Mouse (Mus musculus) MEL (cell line): Measurements from ENCODE around the gene Adprm. TPM values are rescaled to one million over a fixed set of nuclear protein-coding genes. Genes with fewer than 3 reads are reported as not detected.

Source experiments
- DNase-seq: peaks from one replicate; pipeline ENCODE4 v3.0.0; 2011; ENCODE audit warnings: low read depth, low spot score
- H3K27ac ChIP-seq: 2 replicates; pipeline ENCODE4 v1.5.1; 2012; ENCODE audit warnings: low read depth, mild to moderate bottlenecking, control low read depth, low read length, moderate library complexity; ENCODE audit not compliant: control insufficient read depth
- H3K27me3 ChIP-seq, 2 experiments: fragments of 150-350 bp in 1 of 2; sonication (generic) in 1 of 2; 2 replicates each; pipeline ENCODE4 v1.6.1; 2012; ENCODE audit warnings: low read length in 2 of 2, mild to moderate bottlenecking in 2 of 2, improper control_type of control experiment in 1 of 2, moderate library complexity in 1 of 2; ENCODE audit not compliant: insufficient read depth in 2 of 2, control insufficient read depth in 1 of 2
- H3K36me3 ChIP-seq, 2 experiments: 2 replicates each; pipeline ENCODE4 v1.6.1; 2012 to 2014; ENCODE audit warnings: low read length in 2 of 2, improper control_type of control experiment in 1 of 2, inconsistent platforms in 1 of 2, mild to moderate bottlenecking in 1 of 2; ENCODE audit not compliant: insufficient read depth in 2 of 2, control insufficient read depth in 1 of 2
- H3K4me1 ChIP-seq, 2 experiments: fragments of 150-350 bp in 1 of 2; sonication (generic) in 1 of 2; 2 replicates each; pipeline ENCODE4 v1.6.1; 2012; ENCODE audit warnings: low read length in 2 of 2, improper control_type of control experiment in 1 of 2, mild to moderate bottlenecking in 1 of 2; ENCODE audit not compliant: insufficient read depth in 2 of 2, control insufficient read depth in 1 of 2
- H3K4me3 ChIP-seq, 2 experiments: fragments of 150-350 bp in 1 of 2; sonication (generic) in 1 of 2; 2 replicates each; pipeline ENCODE4 v1.5.1; 2012; ENCODE audit warnings: low read depth in 2 of 2, low read length in 2 of 2, mild to moderate bottlenecking in 2 of 2, moderate library complexity in 2 of 2, control low read depth in 1 of 2, improper control_type of control experiment in 1 of 2; ENCODE audit not compliant: control insufficient read depth in 1 of 2, insufficient read depth in 1 of 2
- H3K79me2 ChIP-seq: 2 replicates; pipeline ENCODE4 v1.6.1; 2012; ENCODE audit warnings: mild to moderate bottlenecking, low read length, moderate library complexity; ENCODE audit not compliant: control insufficient read depth, poor library complexity, insufficient read depth
- H3K9ac ChIP-seq: 2 replicates; pipeline ENCODE4 v1.6.1; 2012; ENCODE audit warnings: low read depth, mild to moderate bottlenecking, control low read depth, low read length, moderate library complexity; ENCODE audit not compliant: control insufficient read depth, poor library complexity, severe bottlenecking
- H3K9me3 ChIP-seq: fragments of 150-350 bp; sonication (generic); replicated peaks from 2 replicates; pipeline ENCODE4 v1.6.1; 2012; ENCODE audit warnings: mild to moderate bottlenecking, low read length, improper control_type of control experiment, moderate library complexity; ENCODE audit not compliant: insufficient read depth
- CHD1 ChIP-seq: IDR thresholded peaks from 2 replicates; pipeline ENCODE4 v1.6.1; 2012; ENCODE audit warnings: low read depth, mild to moderate bottlenecking, inconsistent platforms, low read length, improper control_type of control experiment
- CTCF ChIP-seq, 3 experiments: IDR thresholded peaks in 2 of 3; conservative IDR thresholded peaks in 1 of 3; 2 replicates each; pipeline ENCODE4 v1.5.1; 2011 to 2012; ENCODE audit warnings: low read length in 3 of 3, low read depth in 2 of 3, mild to moderate bottlenecking in 2 of 3, improper control_type of control experiment in 1 of 3, inconsistent platforms in 1 of 3, mixed read lengths in 1 of 3, moderate library complexity in 1 of 3; ENCODE audit not compliant: control insufficient read depth in 1 of 3, insufficient read depth in 1 of 3, poor library complexity in 1 of 3, severe bottlenecking in 1 of 3
- EP300 ChIP-seq, 2 experiments: IDR thresholded peaks; 2 replicates each; pipeline ENCODE4 v1.6.1; 2011; ENCODE audit warnings: improper control_type of control experiment in 2 of 2, low read length in 2 of 2, low read depth in 1 of 2, mild to moderate bottlenecking in 1 of 2
- ETS1 ChIP-seq: IDR thresholded peaks from 2 replicates; pipeline ENCODE4 v1.6.1; 2012; ENCODE audit warnings: low read depth, mild to moderate bottlenecking, inconsistent platforms, low read length, improper control_type of control experiment, moderate library complexity
- GATA1 ChIP-seq: IDR thresholded peaks from 2 replicates; pipeline ENCODE4 v1.6.1; 2011; ENCODE audit warnings: low read depth, low read length, improper control_type of control experiment
- KAT2A ChIP-seq: conservative IDR thresholded peaks from 2 replicates; pipeline ENCODE4 v1.6.1; 2012; ENCODE audit warnings: low read depth, low read length, improper control_type of control experiment, inconsistent platforms
- MAX ChIP-seq: IDR thresholded peaks from 2 replicates; pipeline ENCODE4 v1.6.1; 2011; ENCODE audit warnings: low read length, improper control_type of control experiment
- MYC ChIP-seq: IDR thresholded peaks from 2 replicates; pipeline ENCODE4 v1.6.1; 2011; ENCODE audit warnings: low read depth, mild to moderate bottlenecking, low read length, improper control_type of control experiment, moderate library complexity
- NRF1 ChIP-seq: IDR thresholded peaks from 2 replicates; pipeline ENCODE4 v1.6.1; 2014; ENCODE audit warnings: low read depth, mild to moderate bottlenecking, inconsistent platforms, low read length, improper control_type of control experiment, moderate library complexity; ENCODE audit not compliant: poor library complexity, insufficient read depth, severe bottlenecking
- POLR2AphosphoS2 ChIP-seq: IDR thresholded peaks from 2 replicates; pipeline ENCODE4 v1.6.1; 2011; ENCODE audit warnings: low read length, improper control_type of control experiment
- POLR2AphosphoS5 ChIP-seq: IDR thresholded peaks from 2 replicates; pipeline ENCODE4 v1.6.1; 2012; ENCODE audit warnings: low read depth, borderline replicate concordance, mild to moderate bottlenecking, inconsistent platforms, low read length, moderate library complexity, mixed read lengths
- SIN3A ChIP-seq: IDR thresholded peaks from 2 replicates; pipeline ENCODE4 v1.6.1; 2012; ENCODE audit warnings: low read length, improper control_type of control experiment, inconsistent platforms
- SMC3 ChIP-seq: IDR thresholded peaks from 2 replicates; pipeline ENCODE4 v1.6.1; 2011; ENCODE audit warnings: low read depth, low read length, improper control_type of control experiment
- TAL1 ChIP-seq: IDR thresholded peaks from 2 replicates; pipeline ENCODE4 v1.6.1; 2012; ENCODE audit warnings: mild to moderate bottlenecking, inconsistent platforms, low read length, moderate library complexity, mixed read lengths
- ZKSCAN1 ChIP-seq: IDR thresholded peaks from 2 replicates; pipeline ENCODE4 v1.6.1; 2012; ENCODE audit warnings: low read depth, mild to moderate bottlenecking, inconsistent platforms, low read length, improper control_type of control experiment, moderate library complexity
- ZNF384 ChIP-seq: IDR thresholded peaks from 2 replicates; pipeline ENCODE4 v1.6.1; 2012; ENCODE audit warnings: low read depth, mild to moderate bottlenecking, inconsistent platforms, low read length, improper control_type of control experiment
- polyA plus RNA-seq, 2 experiments: library from polyadenylated mRNA; stranded (reverse) in 1 of 2; unstranded in 1 of 2; fragments of >175 nt in 1 of 2; fragments of >200 nt in 1 of 2; gene quantifications; 2 replicates each; pipeline versions ENCODE4 v1.2.1 to v1.2.4; 2012; ENCODE audit warnings: low replicate concordance in 2 of 2, low read depth in 1 of 2; ENCODE audit not compliant: insufficient read length in 2 of 2, insufficient read depth in 1 of 2, missing spikeins in 1 of 2
- total RNA-seq: library from RNA; depleted of rRNA; stranded (reverse); fragments of 300-350 nt; gene quantifications from 2 replicates; pipeline ENCODE4 v1.2.3, GENCODE M21; 2012

The Adprm gene
- total and polyA plus RNA-seq, 3 experiments: 19.7 to 531 (median 23.0) TPM

GRCm38 (mm10) chr11:67039799-67040198, 12.6 kb downstream of the Adprm start:
- no peak overlapping the region for H3K27ac ChIP-seq
- no peak for TF ChIP-seq SIN3A
- peak; percentile 50 to 58 (median 53) for TF ChIP-seq CTCF (IDR thresholded peaks at IDR 0.05 in 2 of 3, conservative IDR thresholded peaks at IDR 0.05 in 1 of 3; ENCODE audit: control insufficient read depth in 1 of 3, insufficient read depth in 1 of 3, low read depth in 2 of 3, low read length in 3 of 3, poor library complexity in 1 of 3, severe bottlenecking in 1 of 3)
- no peak for TF ChIP-seq GATA1
- TF ChIP-seq NRF1: no peak
- 0 out of 2 replicates have a peak, but pooled peaks have one; percentile 33 for TF ChIP-seq MYC
- no peak for TF ChIP-seq KAT2A
- TF ChIP-seq ZKSCAN1: no peak
- no peak for TF ChIP-seq CHD1
- peak; percentile 27; the same call in 1 of the 2 replicates for TF ChIP-seq SMC3
- TF ChIP-seq ETS1: no peak
- H3K36me3 ChIP-seq: peaks cover 0 to 6% of the 10 kb centered on the region in 2 experiments; a peak in 2 of 4 replicates
- H3K79me2 ChIP-seq: no peaks in the 10 kb centered on the region
- DNase-seq: peak; percentile 60
- no peaks in the 10 kb centered on the region for H3K27me3 ChIP-seq
- H3K9me3 ChIP-seq: no peaks in the 10 kb centered on the region
- H3K4me3 ChIP-seq: no peak overlapping the region
- no peak overlapping the region for H3K9ac ChIP-seq
- H3K4me1 ChIP-seq: no peaks in the 10 kb centered on the region

- H3K4me3 ChIP-seq: no peak overlapping the region
- no peaks in the 10 kb centered on the region for H3K79me2 ChIP-seq
- no peaks in the 10 kb centered on the region for H3K4me1 ChIP-seq
- DNase-seq: no peak
- no peaks in the 10 kb centered on the region for H3K27me3 ChIP-seq
- H3K9ac ChIP-seq: no peak overlapping the region
- TF ChIP-seq POLR2AphosphoS5 (no peak), POLR2AphosphoS2 (0 out of 2 replicates have a peak, but pooled peaks have one; percentile 53)
- peaks cover 0 to 6% of the 10 kb centered on the region in 2 experiments; a peak in 2 of 4 replicates for H3K36me3 ChIP-seq
- no peaks in the 10 kb centered on the region for H3K9me3 ChIP-seq
- no peak overlapping the region for H3K27ac ChIP-seq
Observed at GRCm38 (mm10) chr11:67036892-67037291, 15.5 kb downstream of the Adprm start.

GRCm38 (mm10) chr11:67036229-67036628, 16.2 kb downstream of the Adprm start:
- Histone ChIP-seq H3K79me2 (no peaks in the 10 kb centered on the region), H3K4me1 (no peaks in the 10 kb centered on the region), H3K27me3 (no peaks in the 10 kb centered on the region), H3K36me3 (peaks cover 0 to 6% of the 10 kb centered on the region in 2 experiments; a peak in 2 of 4 replicates), H3K9me3 (no peaks in the 10 kb centered on the region), H3K27ac (no peak overlapping the region), H3K4me3 (no peak overlapping the region), H3K9ac (no peak overlapping the region)
- TF ChIP-seq EP300 (IDR thresholded peaks at IDR 0.05; ENCODE audit: low read depth in 1 of 2, low read length in 2 of 2) (no peak), TAL1 (no peak), ZNF384 (no peak), MAX (no peak), POLR2AphosphoS2 (no peak)
- no peak for DNase-seq
